Mouse (Mus musculus) limb, embryonic 12.5 days (tissue): ENCODE measurements around the gene 9530003J23Rik. TPM values are rescaled to one million over a fixed set of nuclear protein-coding genes. Genes with fewer than 3 reads are reported as not detected.

ENCODE experiments used
- ATAC-seq: fragments of 200-750 bp; cut with Nextera tagmentation; 2 replicates; pipeline ENCODE4 v1.8.0; 2017; ENCODE audit warnings: low read depth, moderate TSS enrichment; ENCODE audit not compliant: insufficient number of reproducible peaks, insufficient read depth, low FRiP score, low TSS enrichment
- H3K27ac ChIP-seq: fragments of 300-500 bp; sonication (generic); 2 replicates; pipeline ENCODE4 v1.5.1; 2016; ENCODE audit warnings: mild to moderate bottlenecking, moderate library complexity
- H3K27me3 ChIP-seq: fragments of 300-500 bp; sonication (generic); 2 replicates; pipeline ENCODE4 v1.6.1; 2016; ENCODE audit warnings: mild to moderate bottlenecking, moderate library complexity
- H3K36me3 ChIP-seq: fragments of 300-500 bp; sonication (generic); 2 replicates; pipeline ENCODE4 v1.6.1; 2016; ENCODE audit warnings: mild to moderate bottlenecking, moderate library complexity
- H3K4me1 ChIP-seq: fragments of 300-500 bp; sonication (generic); replicated peaks from 2 replicates; pipeline ENCODE4 v1.6.1; 2016
- H3K4me2 ChIP-seq: fragments of 300-500 bp; sonication (generic); 2 replicates; pipeline ENCODE4 v1.6.1; 2016; ENCODE audit warnings: mild to moderate bottlenecking, moderate library complexity
- H3K4me3 ChIP-seq: fragments of 300-500 bp; sonication (generic); replicated peaks from 2 replicates; pipeline ENCODE4 v1.5.1; 2016; ENCODE audit warnings: mild to moderate bottlenecking
- H3K9ac ChIP-seq: fragments of 300-500 bp; sonication (generic); replicated peaks from 2 replicates; pipeline ENCODE4 v1.6.1; 2016; ENCODE audit warnings: mild to moderate bottlenecking, moderate library complexity
- H3K9me3 ChIP-seq: fragments of 300-500 bp; sonication (generic); 2 replicates; pipeline ENCODE4 v1.6.1; 2016; ENCODE audit warnings: mild to moderate bottlenecking, moderate library complexity
- WGBS: fragments of 180-500 bp; shearing (Covaris S2); methylation state at CpG from one replicate; pipeline ENCODE4 v1.1.7; 2016; 5-methylcytosine and 5-hydroxymethylcytosine counted together
- polyA plus RNA-seq: library from polyadenylated mRNA; unstranded; fragments of >200 nt; fragmentation: Nextera tagmentation; extraction: Ambion mirVana; gene quantifications from 2 replicates; pipeline ENCODE4 v1.2.1, GENCODE M21; 2016

Gene 9530003J23Rik
- polyA plus RNA-seq, 1 experiment from 2014 or later, result not detected

- no peaks in the 10 kb centered on the region for H3K9me3 ChIP-seq
- H3K9ac ChIP-seq, result no peak overlapping the region
- WGBS, result 78% methylated on average over 15 of the region's 15 CpGs
- H3K36me3 ChIP-seq, result peaks cover 8% of the 10 kb centered on the region; the same call in 1 of the 2 replicates
- H3K27ac ChIP-seq, result no peak overlapping the region
- H3K4me3 ChIP-seq, result no peak overlapping the region
- no peak for ATAC-seq
- 0 out of 2 replicates have a peak, but pooled peaks cover 7% of the 10 kb centered on the region for H3K4me1 ChIP-seq
- no peaks in the 10 kb centered on the region for H3K27me3 ChIP-seq
- H3K4me2 ChIP-seq, result no peak overlapping the region
Measured at GRCm38 (mm10) chr10:117208221-117208620, 30.3 kb downstream of the 9530003J23Rik start.

- H3K9me3 ChIP-seq, result no peaks in the 10 kb centered on the region
- no peak for ATAC-seq
- WGBS, result 92% methylated on average over 3 of the region's 3 CpGs
Measured at GRCm38 (mm10) chr10:117206070-117206469, 32.4 kb downstream of the 9530003J23Rik start.

GRCm38 (mm10) chr10:117203558-117203981, 34.9 kb downstream of the 9530003J23Rik start:
- Histone ChIP-seq H3K4me1 (peaks cover 11% of the 10 kb centered on the region; the same call in 1 of the 2 replicates), H3K27ac (no peak overlapping the region), H3K36me3 (no peaks in the 10 kb centered on the region), H3K9ac (no peak overlapping the region), H3K4me3 (no peak overlapping the region), H3K9me3 (no peaks in the 10 kb centered on the region), H3K4me2 (no peak overlapping the region), H3K27me3 (no peaks in the 10 kb centered on the region)
- 69% methylated on average over 2 of the region's 2 CpGs for whole genome bisulfite sequencing
- no peak for ATAC-seq

More at GRCm38 (mm10) chr10:117206070-117206469, 32.4 kb downstream of the 9530003J23Rik start:
- Histone ChIP-seq H3K4me2 (no peak overlapping the region), H3K9ac (no peak overlapping the region), H3K27me3 (no peaks in the 10 kb centered on the region), H3K4me1 (0 out of 2 replicates have a peak, but pooled peaks cover 7% of the 10 kb centered on the region), H3K27ac (no peak overlapping the region), H3K4me3 (no peak overlapping the region), H3K36me3 (no peaks in the 10 kb centered on the region)

GRCm38 (mm10) chr10:117202981-117203557, 35.4 kb downstream of the 9530003J23Rik start:
- Histone ChIP-seq H3K27me3 (no peaks in the 10 kb centered on the region), H3K4me2 (no peak overlapping the region), H3K36me3 (no peaks in the 10 kb centered on the region), H3K4me3 (no peak overlapping the region), H3K9ac (no peak overlapping the region), H3K9me3 (no peaks in the 10 kb centered on the region), H3K4me1 (peaks cover 11% of the 10 kb centered on the region; the same call in 1 of the 2 replicates), H3K27ac (no peak overlapping the region)
- no peak for ATAC-seq
- WGBS, result 73% methylated on average over 17 of the region's 17 CpGs

DNA sequence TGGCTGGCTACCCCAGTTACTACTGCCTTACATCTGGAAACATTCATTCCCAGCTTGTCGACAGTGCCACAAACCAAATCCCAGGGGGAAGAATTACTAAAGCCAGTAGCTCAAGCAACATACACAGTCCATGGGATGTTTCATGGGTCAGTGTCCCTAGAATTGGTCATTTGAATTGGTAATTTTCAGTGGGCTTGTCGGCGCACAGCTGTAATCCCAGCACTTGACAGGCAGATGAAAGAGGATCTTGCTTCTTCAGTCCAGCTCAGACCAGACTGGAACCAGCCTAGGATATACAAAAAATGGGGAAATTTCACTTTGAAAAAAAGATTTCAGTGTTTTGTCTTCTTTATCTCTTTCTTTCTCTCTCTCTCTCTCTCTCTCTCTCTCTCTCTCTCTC, 38.8 kb downstream of the 9530003J23Rik start:
- Histone ChIP-seq H3K4me1 (peaks cover 11% of the 10 kb centered on the region; the same call in 1 of the 2 replicates), H3K9ac (no peak overlapping the region), H3K36me3 (no peaks in the 10 kb centered on the region), H3K4me3 (no peak overlapping the region), H3K27me3 (no peaks in the 10 kb centered on the region), H3K27ac (no peak overlapping the region), H3K9me3 (no peaks in the 10 kb centered on the region), H3K4me2 (no peak overlapping the region)
- WGBS, result 51% methylated on average over 3 of the region's 3 CpGs
- ATAC-seq, result no peak

DNA sequence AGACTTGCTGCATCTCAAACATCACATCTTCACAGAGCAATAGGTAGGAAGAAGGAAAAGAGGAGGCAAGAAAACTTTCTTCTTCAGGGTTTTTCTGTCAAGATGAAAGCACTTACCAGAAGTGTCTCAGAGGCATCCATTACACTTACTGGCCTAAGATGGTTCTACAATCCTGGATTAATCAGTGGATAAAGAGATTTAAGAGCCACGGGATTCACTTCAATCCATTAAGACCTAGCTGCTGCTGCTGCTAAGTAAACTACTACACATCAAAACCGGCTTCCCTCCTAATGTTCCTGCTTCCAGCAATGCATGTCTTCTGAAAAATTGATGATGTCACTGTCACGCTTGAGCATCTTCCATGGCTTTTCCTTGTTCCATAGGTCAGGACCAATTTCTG, 41.8 kb downstream of the 9530003J23Rik start:
- WGBS, result 90% methylated on average over 3 of the region's 3 CpGs
- peaks cover 4% of the 10 kb centered on the region; the same call in 1 of the 2 replicates for H3K4me1 ChIP-seq
- no peak overlapping the region for H3K27ac ChIP-seq
- no peak overlapping the region for H3K4me2 ChIP-seq
- no peak overlapping the region for H3K4me3 ChIP-seq
- H3K36me3 ChIP-seq, result no peaks in the 10 kb centered on the region
- H3K27me3 ChIP-seq, result no peaks in the 10 kb centered on the region
- no peak for ATAC-seq
- no peak overlapping the region for H3K9ac ChIP-seq
- no peaks in the 10 kb centered on the region for H3K9me3 ChIP-seq

DNA sequence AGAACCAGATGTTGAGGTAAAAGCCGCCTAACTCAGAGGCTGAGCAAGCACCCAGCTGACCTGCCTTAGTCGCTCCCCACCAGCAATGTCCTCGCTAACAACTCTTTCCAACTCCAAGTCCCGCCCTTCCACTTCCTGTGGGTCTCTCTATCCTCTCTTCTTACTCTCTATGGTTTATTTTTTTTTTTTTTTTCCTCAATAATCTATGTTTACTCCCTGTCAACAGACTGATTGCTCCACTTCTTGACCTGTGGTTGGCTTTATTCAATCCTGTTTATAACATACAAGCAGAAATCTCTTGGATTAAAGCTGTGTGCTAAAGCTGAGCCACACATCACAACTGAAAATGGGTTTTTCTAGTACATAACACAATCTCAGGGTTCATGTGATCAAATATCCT, 42.8 kb downstream of the 9530003J23Rik start:
- Histone ChIP-seq H3K9me3 (no peaks in the 10 kb centered on the region), H3K4me1 (peaks cover 4% of the 10 kb centered on the region; the same call in 1 of the 2 replicates), H3K36me3 (no peaks in the 10 kb centered on the region), H3K27ac (no peak overlapping the region), H3K4me2 (no peak overlapping the region), H3K9ac (no peak overlapping the region), H3K4me3 (no peak overlapping the region), H3K27me3 (no peaks in the 10 kb centered on the region)
- 93% methylated on average over 4 of the region's 4 CpGs for WGBS
- ATAC-seq, result no peak

- H3K9ac ChIP-seq, result no peak overlapping the region
- H3K4me2 ChIP-seq, result no peak overlapping the region
- H3K4me1 ChIP-seq, result peaks cover 4% of the 10 kb centered on the region; the same call in 1 of the 2 replicates
- no peak overlapping the region for H3K4me3 ChIP-seq
- 93% methylated on average over 12 of the region's 12 CpGs for WGBS
- no peaks in the 10 kb centered on the region for H3K36me3 ChIP-seq
- H3K9me3 ChIP-seq, result no peaks in the 10 kb centered on the region
- no peaks in the 10 kb centered on the region for H3K27me3 ChIP-seq
- no peak overlapping the region for H3K27ac ChIP-seq
- ATAC-seq, result no peak
Measured at GRCm38 (mm10) chr10:117195005-117195404, 43.5 kb downstream of the 9530003J23Rik start.

DNA sequence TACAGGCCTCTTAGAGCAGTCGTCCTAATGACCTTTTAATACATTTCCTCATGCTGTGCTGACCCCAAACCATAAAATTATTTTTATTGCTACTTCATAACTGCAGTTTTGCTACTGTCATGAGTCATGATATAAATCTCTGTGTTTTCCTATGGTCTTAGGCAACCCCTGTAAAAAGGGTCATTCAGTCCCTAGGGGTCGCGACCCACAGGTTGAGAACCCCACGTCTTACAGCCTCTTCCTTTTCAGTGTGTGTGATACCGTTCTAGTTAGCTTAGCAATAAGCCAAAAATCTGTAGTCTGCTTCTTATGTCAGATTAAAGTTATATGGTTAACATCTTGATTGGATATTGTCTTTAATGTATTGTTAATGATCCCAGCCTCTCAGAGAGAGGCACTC, 45.1 kb downstream of the 9530003J23Rik start:
- 56% methylated on average over 5 of the region's 5 CpGs for WGBS
- no peaks in the 10 kb centered on the region for H3K36me3 ChIP-seq
- ATAC-seq, result no peak
- no peak overlapping the region for H3K4me3 ChIP-seq
- no peak overlapping the region for H3K4me2 ChIP-seq
- H3K9me3 ChIP-seq, result no peaks in the 10 kb centered on the region
- no peaks in the 10 kb centered on the region for H3K27me3 ChIP-seq
- H3K27ac ChIP-seq, result no peak overlapping the region
- H3K9ac ChIP-seq, result no peak overlapping the region
- H3K4me1 ChIP-seq, result no peaks in the 10 kb centered on the region

DNA sequence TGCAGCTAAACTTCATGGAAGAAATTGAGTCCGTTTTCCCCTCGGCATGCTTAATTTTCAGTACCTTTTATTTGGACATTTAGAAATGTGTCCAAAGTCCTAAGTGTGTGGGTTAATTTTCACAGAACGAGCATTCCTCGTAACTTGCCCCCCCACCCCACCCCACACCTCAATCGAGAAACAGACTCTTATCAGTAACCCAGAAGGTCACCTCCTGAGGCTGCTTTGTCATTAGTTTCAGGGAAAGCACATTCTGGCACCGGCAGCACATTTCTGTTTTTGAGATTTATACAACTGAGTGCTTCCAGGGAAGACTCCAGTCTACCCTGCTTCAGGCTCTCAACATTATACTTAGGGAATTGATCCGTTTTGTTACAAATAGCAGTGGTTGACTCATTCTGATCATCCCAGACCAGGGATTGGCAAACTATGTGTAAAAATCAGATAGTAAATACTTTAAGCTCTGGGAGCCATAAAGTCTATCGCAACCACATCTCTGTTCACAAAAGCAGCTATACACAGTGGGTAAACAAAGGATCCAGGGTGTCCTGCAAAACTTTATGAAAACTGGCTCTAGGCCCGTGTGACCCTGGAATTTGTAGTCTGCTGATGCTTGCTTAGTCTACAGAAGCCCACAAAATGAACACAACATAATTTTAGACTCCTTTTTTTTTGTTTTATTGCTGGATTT, 53.0 kb downstream of the 9530003J23Rik start:
- 68% methylated on average over 9 of the region's 9 CpGs for WGBS
- H3K9ac ChIP-seq, result no peak overlapping the region
- ATAC-seq, result no peak
- no peaks in the 10 kb centered on the region for H3K27me3 ChIP-seq
- no peaks in the 10 kb centered on the region for H3K4me1 ChIP-seq
- no peak overlapping the region for H3K4me3 ChIP-seq
- no peaks in the 10 kb centered on the region for H3K9me3 ChIP-seq
- H3K4me2 ChIP-seq, result no peak overlapping the region
- no peaks in the 10 kb centered on the region for H3K36me3 ChIP-seq
- no peak overlapping the region for H3K27ac ChIP-seq
